Mouse (Mus musculus) hindbrain, postnatal 0 days (tissue): ENCODE data around the gene AC124502.3. TPM values are rescaled to one million over a fixed set of nuclear protein-coding genes. Genes with fewer than 3 reads are reported as not detected.

Experiments used
- ATAC-seq: fragments of 200-750 bp; cut with Nextera tagmentation; 2 replicates; pipeline ENCODE4 v1.8.0; 2017; ENCODE audit warnings: mild to moderate bottlenecking, moderate TSS enrichment, moderate library complexity
- DNase-seq: peaks from one replicate; pipeline ENCODE4 v3.0.0-alpha.2; 2015; ENCODE audit warnings: low spot score
- H3K27ac ChIP-seq: fragments of 300-500 bp; sonication (generic); 2 replicates; pipeline ENCODE4 v1.5.1; 2014; ENCODE audit warnings: mild to moderate bottlenecking
- H3K27me3 ChIP-seq: fragments of 300-500 bp; sonication (generic); 2 replicates; pipeline ENCODE4 v1.6.1; 2014; ENCODE audit warnings: low read length, mixed read lengths; ENCODE audit not compliant: insufficient read depth
- H3K36me3 ChIP-seq: fragments of 300-500 bp; sonication (generic); 2 replicates; pipeline ENCODE4 v1.6.1; 2014; ENCODE audit warnings: low read length, mixed read lengths; ENCODE audit not compliant: insufficient read depth
- H3K4me1 ChIP-seq: fragments of 300-500 bp; sonication (generic); 2 replicates; pipeline ENCODE4 v1.6.1; 2014; ENCODE audit warnings: antibody characterized with exemption, low read length, mixed read lengths; ENCODE audit not compliant: insufficient read depth
- H3K4me2 ChIP-seq: fragments of 300-500 bp; sonication (generic); 2 replicates; pipeline ENCODE4 v1.6.1; 2014; ENCODE audit warnings: low read depth, mild to moderate bottlenecking, low read length, moderate library complexity, mixed read lengths
- H3K4me3 ChIP-seq: fragments of 300-500 bp; sonication (generic); 2 replicates; pipeline ENCODE4 v1.5.1; 2014; ENCODE audit warnings: low read length
- H3K9ac ChIP-seq: fragments of 300-500 bp; sonication (generic); replicated peaks from 2 replicates; pipeline ENCODE4 v1.6.1; 2014; ENCODE audit warnings: mild to moderate bottlenecking, low read length, moderate library complexity, mixed read lengths
- H3K9me3 ChIP-seq: fragments of 300-500 bp; sonication (generic); 2 replicates; pipeline ENCODE4 v1.6.1; 2016; ENCODE audit warnings: low read length, mixed read lengths
- CTCF ChIP-seq: IDR thresholded peaks from 2 replicates; pipeline ENCODE4 v1.5.1; 2016; ENCODE audit warnings: antibody characterized with exemption, control low read depth, low read depth
- WGBS: fragments of 180-500 bp; shearing (Covaris S2); extraction: QIAGEN DNeasy Blood & Tissue Kit; methylation state at CpG from one replicate; pipeline ENCODE4 v1.1.7; 2014; 5-methylcytosine and 5-hydroxymethylcytosine counted together
- polyA plus RNA-seq: library from polyadenylated mRNA; unstranded; fragments of >200 nt; fragmentation: Nextera tagmentation; extraction: Ambion mirVana; gene quantifications from 2 replicates; pipeline ENCODE4 v1.2.1, GENCODE M21; 2015
- total RNA-seq: library from RNA; depleted of rRNA; stranded (reverse); fragments of >200 nt; gene quantifications from 2 replicates; pipeline ENCODE4 v1.2.3, GENCODE M21; 2014

AC124502.3 gene
- total and polyA plus RNA-seq, 2 experiments from 2014 or later, result 2.4 to 4.5 TPM

DNA sequence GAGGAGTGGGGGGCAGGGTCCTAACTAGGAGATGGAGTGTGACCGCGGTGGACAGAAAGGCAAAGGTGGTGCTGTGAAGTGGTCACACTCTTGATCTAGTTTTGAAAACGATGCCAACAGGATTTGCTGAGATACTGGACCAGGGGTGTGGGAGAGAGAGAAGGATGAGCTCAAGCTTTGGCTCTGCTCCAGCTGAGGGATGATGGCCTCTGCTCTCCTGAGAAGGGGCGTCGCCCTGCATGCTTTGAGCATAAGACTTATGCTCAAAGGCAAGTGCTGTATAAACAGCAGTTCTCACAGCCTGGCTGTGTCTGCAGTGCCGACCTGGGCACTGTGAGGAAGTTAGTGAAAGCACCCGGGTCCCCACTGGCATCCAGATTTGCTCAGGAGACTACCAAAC lies 26.4 kb downstream of the AC124502.3 start:
- WGBS, result 63% methylated on average over 7 of the region's 7 CpGs
- no peak overlapping the region for H3K4me3 ChIP-seq

DNA sequence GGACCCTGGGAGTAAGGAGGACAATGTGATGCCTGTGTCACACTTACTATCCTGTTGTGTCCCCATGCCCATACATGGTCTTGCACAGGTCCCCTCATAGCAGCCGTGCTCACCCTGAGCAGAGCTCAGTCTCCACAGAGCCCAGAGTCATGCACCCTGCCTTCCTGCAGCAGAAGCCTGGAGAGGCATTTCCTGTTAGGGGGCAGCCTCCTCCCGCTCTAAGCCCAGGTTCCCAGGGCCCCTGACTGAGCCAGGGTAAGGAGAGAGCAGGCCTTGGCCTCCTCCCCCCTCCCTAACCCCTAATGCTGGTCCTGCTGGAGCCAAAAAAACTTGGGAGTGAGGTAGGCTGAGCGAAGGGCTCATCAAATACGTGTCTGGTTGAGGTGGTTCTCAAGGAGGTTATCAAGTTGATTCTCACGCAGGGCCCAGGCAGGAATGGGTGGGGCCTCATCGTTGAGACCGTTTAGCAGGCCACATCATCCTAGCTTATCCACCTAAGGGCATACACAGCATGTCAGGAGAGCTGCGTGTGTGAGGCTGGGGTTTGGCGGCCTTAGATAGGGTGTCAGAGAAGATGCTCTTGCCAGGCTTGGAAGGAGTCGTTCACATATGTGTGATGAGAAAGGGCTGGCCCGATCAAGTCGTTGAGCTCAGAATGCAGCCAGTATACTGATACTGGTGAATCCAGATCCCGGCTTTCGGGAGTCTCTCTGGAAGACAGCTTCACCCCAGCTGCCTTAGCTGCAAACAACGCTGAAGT lies 28.5 kb downstream of the AC124502.3 start:
- no peak overlapping the region for H3K27ac ChIP-seq
- no peaks in the 10 kb centered on the region for H3K9me3 ChIP-seq
- H3K4me1 ChIP-seq, result peaks cover 9% of the 10 kb centered on the region; the same call in 1 of the 2 replicates
- 17% methylated on average over 15 of the region's 15 CpGs for WGBS
- peak overlapping the region; percentile 38 for H3K4me3 ChIP-seq
- H3K27me3 ChIP-seq, result no peaks in the 10 kb centered on the region
- H3K9ac ChIP-seq, result no peak overlapping the region
- H3K36me3 ChIP-seq, result no peaks in the 10 kb centered on the region
- no peak for TF ChIP-seq CTCF
- no peak for ATAC-seq
- peak overlapping the region; percentile 60 for H3K4me2 ChIP-seq
- no peak for DNase-seq

More for the DNA sequence above, 26.4 kb downstream of the AC124502.3 start:
- DNase-seq (no peak), ATAC-seq (no peak)
- H3K9me3 ChIP-seq, result no peaks in the 10 kb centered on the region
- no peak overlapping the region for H3K9ac ChIP-seq
- H3K27me3 ChIP-seq, result no peaks in the 10 kb centered on the region
- no peak overlapping the region for H3K27ac ChIP-seq
- H3K36me3 ChIP-seq, result no peaks in the 10 kb centered on the region
- no peak for TF ChIP-seq CTCF
- H3K4me1 ChIP-seq, result peaks cover 5% of the 10 kb centered on the region; the same call in 1 of the 2 replicates
- H3K4me2 ChIP-seq, result no peak overlapping the region

DNA sequence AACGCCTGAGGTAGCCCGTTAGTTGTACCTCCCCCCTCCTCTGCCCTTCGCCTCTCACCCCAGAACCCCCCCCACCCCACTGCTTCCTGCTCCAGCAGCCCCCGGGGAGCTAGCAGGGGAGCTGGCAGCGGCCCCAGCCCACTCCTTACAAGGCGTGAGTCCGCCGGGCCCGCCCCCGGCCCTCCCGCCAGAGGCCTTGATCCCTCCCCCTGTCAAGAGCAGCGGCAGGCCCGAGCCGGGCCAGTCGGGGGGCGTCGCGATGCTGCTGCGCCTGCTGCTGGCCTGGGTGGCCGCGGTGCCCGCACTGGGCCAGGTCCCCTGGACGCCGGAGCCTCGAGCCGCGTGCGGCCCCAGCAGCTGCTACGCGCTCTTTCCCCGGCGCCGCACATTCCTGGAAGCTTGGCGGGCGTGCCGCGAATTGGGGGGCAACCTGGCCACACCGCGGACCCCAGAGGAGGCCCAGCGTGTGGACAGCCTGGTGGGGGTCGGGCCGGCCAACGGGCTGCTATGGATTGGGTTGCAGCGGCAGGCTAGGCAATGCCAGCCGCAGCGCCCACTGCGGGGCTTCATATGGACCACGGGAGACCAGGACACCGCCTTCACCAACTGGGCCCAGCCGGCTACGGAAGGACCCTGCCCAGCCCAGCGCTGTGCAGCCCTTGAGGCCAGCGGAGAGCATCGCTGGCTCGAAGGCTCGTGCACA lies 29.3 kb downstream of the AC124502.3 start, which contains the start of gene Cd248:
Cd248 (plus strand) TSS at position 212 of the 703 bp plus-strand sequence.
- DNase-seq, result peak; percentile 67
- no peak within 1 kb of the TSS for H3K27ac ChIP-seq
- no peak for TF ChIP-seq CTCF

DNA sequence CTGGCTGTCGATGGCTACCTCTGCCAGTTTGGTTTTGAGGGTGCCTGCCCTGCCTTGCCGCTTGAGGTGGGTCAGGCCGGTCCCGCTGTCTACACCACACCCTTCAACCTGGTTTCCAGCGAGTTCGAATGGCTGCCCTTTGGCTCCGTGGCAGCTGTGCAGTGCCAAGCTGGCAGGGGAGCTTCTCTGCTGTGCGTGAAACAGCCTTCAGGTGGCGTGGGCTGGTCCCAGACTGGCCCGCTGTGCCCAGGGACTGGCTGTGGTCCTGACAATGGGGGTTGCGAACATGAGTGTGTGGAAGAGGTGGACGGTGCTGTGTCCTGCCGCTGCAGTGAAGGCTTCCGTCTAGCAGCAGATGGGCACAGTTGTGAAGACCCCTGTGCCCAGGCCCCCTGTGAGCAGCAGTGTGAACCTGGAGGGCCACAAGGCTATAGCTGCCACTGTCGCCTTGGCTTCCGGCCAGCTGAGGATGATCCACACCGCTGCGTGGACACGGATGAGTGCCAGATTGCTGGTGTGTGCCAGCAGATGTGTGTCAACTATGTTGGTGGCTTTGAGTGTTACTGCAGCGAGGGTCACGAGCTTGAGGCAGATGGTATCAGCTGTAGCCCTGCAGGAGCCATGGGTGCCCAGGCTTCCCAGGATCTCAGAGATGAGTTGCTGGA lies 30.0 kb downstream of the AC124502.3 start:
- Histone ChIP-seq H3K4me3 (peak overlapping the region; percentile 38), H3K9me3 (no peaks in the 10 kb centered on the region), H3K27ac (no peak overlapping the region), H3K4me2 (peak overlapping the region; percentile 60), H3K4me1 (peaks cover 9% of the 10 kb centered on the region; the same call in 1 of the 2 replicates), H3K27me3 (no peaks in the 10 kb centered on the region), H3K9ac (peak overlapping the region; percentile 52), H3K36me3 (no peaks in the 10 kb centered on the region)
- DNase-seq, result peak; percentile 36
- 0 out of 2 replicates have a peak, but pooled peaks have one; percentile 15 for ATAC-seq
- TF ChIP-seq CTCF, result no peak; the same call in 1 of the 2 replicates
- WGBS, result 26% methylated on average over 21 of the region's 21 CpGs

More for the DNA sequence above, 29.3 kb downstream of the AC124502.3 start, which contains the start of gene Cd248:
- no peaks in the 10 kb centered on the region for H3K36me3 ChIP-seq
- H3K9ac ChIP-seq, result peak within 1 kb of the TSS; percentile 52
- no peaks in the 10 kb centered on the region for H3K9me3 ChIP-seq
- H3K4me3 ChIP-seq, result peak within 1 kb of the TSS; percentile 38
- peak; percentile 14; the same call in 1 of the 2 replicates for ATAC-seq
- peaks cover 9% of the 10 kb centered on the region; the same call in 1 of the 2 replicates for H3K4me1 ChIP-seq
- WGBS, result 2% methylated on average over 49 of the region's 56 CpGs
- peak within 1 kb of the TSS; percentile 60 for H3K4me2 ChIP-seq
- no peaks in the 10 kb centered on the region for H3K27me3 ChIP-seq

DNA sequence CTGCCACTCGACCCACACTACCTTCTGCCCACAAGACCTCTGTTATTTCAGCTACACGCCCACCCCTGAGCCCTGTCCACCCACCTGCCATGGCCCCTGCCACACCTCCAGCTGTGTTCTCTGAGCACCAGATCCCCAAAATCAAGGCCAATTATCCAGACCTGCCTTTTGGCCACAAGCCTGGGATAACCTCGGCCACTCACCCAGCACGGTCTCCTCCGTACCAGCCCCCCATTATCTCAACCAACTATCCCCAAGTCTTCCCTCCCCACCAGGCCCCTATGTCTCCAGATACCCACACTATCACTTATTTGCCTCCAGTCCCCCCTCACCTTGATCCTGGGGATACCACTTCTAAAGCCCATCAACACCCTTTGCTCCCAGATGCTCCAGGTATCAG lies 30.8 kb downstream of the AC124502.3 start:
- Histone ChIP-seq H3K4me1 (peaks cover 9% of the 10 kb centered on the region; the same call in 1 of the 2 replicates), H3K36me3 (no peaks in the 10 kb centered on the region), H3K27ac (no peak overlapping the region), H3K27me3 (no peaks in the 10 kb centered on the region), H3K4me2 (peak overlapping the region; percentile 60), H3K9me3 (no peaks in the 10 kb centered on the region), H3K9ac (no peak overlapping the region), H3K4me3 (no peak overlapping the region)
- TF ChIP-seq CTCF, result no peak
- WGBS, result 86% methylated on average over 5 of the region's 5 CpGs
- no peak for DNase-seq
- ATAC-seq, result no peak

DNA sequence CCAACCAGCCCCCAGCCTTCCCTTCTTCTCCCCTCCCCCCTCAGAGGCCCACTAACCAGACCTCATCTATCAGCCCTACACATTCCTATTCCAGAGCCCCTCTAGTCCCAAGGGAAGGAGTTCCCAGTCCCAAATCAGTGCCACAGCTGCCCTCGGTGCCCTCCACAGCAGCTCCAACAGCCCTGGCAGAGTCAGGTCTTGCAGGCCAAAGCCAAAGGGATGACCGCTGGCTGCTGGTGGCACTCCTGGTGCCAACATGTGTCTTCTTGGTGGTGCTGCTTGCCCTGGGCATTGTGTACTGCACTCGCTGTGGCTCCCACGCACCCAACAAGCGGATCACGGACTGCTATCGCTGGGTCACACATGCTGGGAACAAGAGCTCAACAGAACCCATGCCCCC lies 31.3 kb downstream of the AC124502.3 start:
- Histone ChIP-seq H3K4me3 (no peak overlapping the region), H3K27ac (no peak overlapping the region), H3K36me3 (no peaks in the 10 kb centered on the region), H3K4me1 (peaks cover 9% of the 10 kb centered on the region; the same call in 1 of the 2 replicates), H3K9ac (no peak overlapping the region), H3K4me2 (peak overlapping the region; percentile 23; the same call in 1 of the 2 replicates), H3K27me3 (no peaks in the 10 kb centered on the region), H3K9me3 (no peaks in the 10 kb centered on the region)
- DNase-seq (no peak), ATAC-seq (no peak)
- TF ChIP-seq CTCF, result no peak
- WGBS, result 81% methylated on average over 7 of the region's 7 CpGs
